Mouse (Mus musculus) midbrain, embryonic 15.5 days (tissue): Measurements from ENCODE around the gene Scaf4. TPM values are rescaled to one million over a fixed set of nuclear protein-coding genes. Genes with fewer than 3 reads are reported as not detected.

Experiments used
- ATAC-seq: fragments of 200-750 bp; cut with Nextera tagmentation; replicated peaks from 2 replicates; pipeline ENCODE4 v1.8.0; 2017; ENCODE audit warnings: moderate TSS enrichment
- H3K27ac ChIP-seq: fragments of 300-500 bp; sonication (generic); 2 replicates; pipeline ENCODE4 v1.5.1; 2015; ENCODE audit warnings: mild to moderate bottlenecking, inconsistent platforms
- H3K27me3 ChIP-seq: fragments of 300-500 bp; sonication (generic); replicated peaks from 2 replicates; pipeline ENCODE4 v1.6.1; 2015; ENCODE audit warnings: inconsistent platforms
- H3K36me3 ChIP-seq: fragments of 300-500 bp; sonication (generic); replicated peaks from 2 replicates; pipeline ENCODE4 v1.6.1; 2015; ENCODE audit warnings: inconsistent platforms
- H3K4me1 ChIP-seq: fragments of 300-500 bp; sonication (generic); 2 replicates; pipeline ENCODE4 v1.6.1; 2015; ENCODE audit warnings: inconsistent platforms
- H3K4me2 ChIP-seq: fragments of 300-500 bp; sonication (generic); 2 replicates; pipeline ENCODE4 v1.6.1; 2015; ENCODE audit warnings: inconsistent platforms, mild to moderate bottlenecking, moderate library complexity
- H3K4me3 ChIP-seq: fragments of 300-500 bp; sonication (generic); 2 replicates; pipeline ENCODE4 v1.5.1; 2015; ENCODE audit warnings: mild to moderate bottlenecking, inconsistent platforms
- H3K9ac ChIP-seq: fragments of 300-500 bp; sonication (generic); 2 replicates; pipeline ENCODE4 v1.6.1; 2015; ENCODE audit warnings: mild to moderate bottlenecking, inconsistent platforms
- H3K9me3 ChIP-seq: fragments of 300-500 bp; sonication (generic); 2 replicates; pipeline ENCODE4 v1.6.1; 2016; ENCODE audit warnings: inconsistent platforms
- WGBS: fragments of 180-500 bp; shearing (Covaris S2); methylation state at CpG from one replicate; pipeline ENCODE4 v1.1.7; 2015; ENCODE audit warnings: mixed read lengths; 5-methylcytosine and 5-hydroxymethylcytosine counted together
- polyA plus RNA-seq: library from polyadenylated mRNA; unstranded; fragments of >200 nt; fragmentation: Nextera tagmentation; extraction: Ambion mirVana; gene quantifications from 2 replicates; pipeline ENCODE4 v1.2.1, GENCODE M21; 2015

Gene Scaf4
- polyA plus RNA-seq, 1 experiment from 2014 or later: 30.1 TPM

DNA sequence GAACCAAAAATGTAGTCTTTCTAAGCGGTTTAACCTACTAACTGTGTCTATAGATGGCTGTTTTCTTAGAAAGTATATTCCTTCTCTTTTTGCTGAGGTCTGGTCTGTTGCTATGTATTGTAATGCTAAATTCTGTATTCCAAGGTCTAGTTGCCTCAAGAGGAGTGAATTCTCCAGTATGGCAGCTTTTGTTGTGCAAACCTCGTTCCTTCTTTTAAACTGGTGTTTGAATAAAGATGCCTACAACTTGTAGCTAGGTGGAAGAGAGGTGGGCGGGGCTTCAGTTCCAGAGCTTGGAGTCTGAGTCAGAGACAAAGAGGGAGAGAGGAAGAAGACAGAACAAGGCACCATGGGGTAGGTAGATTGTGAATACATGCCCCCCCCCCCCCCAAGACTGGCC is 25.5 kb upstream of the Scaf4 start:
- Histone ChIP-seq H3K27me3 (no peaks in the 10 kb centered on the region), H3K4me2 (no peak overlapping the region), H3K4me3 (no peak overlapping the region), H3K9ac (no peak overlapping the region), H3K9me3 (no peaks in the 10 kb centered on the region), H3K4me1 (no peaks in the 10 kb centered on the region), H3K27ac (no peak overlapping the region), H3K36me3 (no peaks in the 10 kb centered on the region)
- WGBS: 37% methylated on average over 3 of the region's 3 CpGs
- no peak for ATAC-seq

DNA sequence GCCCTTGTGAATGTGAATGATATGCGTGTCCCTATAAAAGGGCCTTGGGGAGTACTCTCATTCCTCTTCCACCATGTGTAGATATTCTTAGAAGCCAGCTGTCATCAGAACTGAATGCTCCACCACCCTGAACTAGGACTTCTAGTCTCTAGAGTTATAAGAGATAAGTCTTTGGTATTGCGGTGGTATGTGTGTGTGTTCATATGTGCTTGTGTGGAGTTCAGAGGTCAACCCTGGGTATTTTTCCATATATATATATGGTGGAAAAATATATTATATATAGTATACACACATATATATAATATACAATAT is 19.6 kb upstream of the Scaf4 start:
- Histone ChIP-seq H3K4me2 (no peak overlapping the region), H3K36me3 (no peaks in the 10 kb centered on the region), H3K27ac (no peak overlapping the region), H3K4me3 (no peak overlapping the region), H3K9ac (no peak overlapping the region), H3K9me3 (no peaks in the 10 kb centered on the region), H3K27me3 (no peaks in the 10 kb centered on the region), H3K4me1 (peaks cover under 1% of the 10 kb centered on the region; the same call in 1 of the 2 replicates)
- ATAC-seq: no peak
- 88% methylated on average over 2 of the region's 2 CpGs for WGBS

DNA sequence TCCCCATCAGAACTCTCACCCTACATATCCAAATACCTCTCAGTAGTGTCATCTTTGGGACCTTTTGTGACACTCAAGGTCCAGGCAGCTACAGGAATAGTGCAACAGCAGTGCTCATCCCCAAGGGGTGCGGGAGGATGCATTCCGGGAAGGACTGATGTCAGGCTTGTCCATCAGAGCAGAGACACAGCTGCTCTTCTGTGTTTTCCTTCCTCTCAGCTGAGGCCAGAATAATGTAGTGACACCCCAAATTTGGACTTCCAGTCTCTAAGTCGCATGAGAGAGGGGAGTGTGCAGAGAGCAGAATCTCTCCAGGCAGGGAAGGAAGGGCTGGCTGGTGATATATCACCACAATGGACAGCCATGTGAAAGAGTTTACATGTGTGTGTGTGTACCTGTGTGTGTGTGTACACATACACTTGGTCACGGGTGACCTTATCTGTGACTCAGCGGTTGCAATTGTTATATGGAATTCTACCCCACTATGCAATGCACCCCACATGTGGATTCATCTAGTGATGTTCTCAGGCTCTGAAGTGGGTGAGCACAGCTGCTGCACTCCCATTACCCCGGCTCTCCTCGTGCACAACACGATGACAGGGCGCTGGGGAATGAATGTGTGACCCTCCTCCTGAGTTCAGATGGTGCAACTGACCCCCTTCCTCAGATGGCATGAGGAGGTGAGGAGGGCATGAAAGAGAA is 19.1 kb upstream of the Scaf4 start:
- Histone ChIP-seq H3K9me3 (no peaks in the 10 kb centered on the region), H3K4me1 (peaks cover 6% of the 10 kb centered on the region), H3K27me3 (no peaks in the 10 kb centered on the region), H3K9ac (no peak overlapping the region), H3K4me2 (no peak overlapping the region), H3K36me3 (no peaks in the 10 kb centered on the region), H3K27ac (no peak overlapping the region), H3K4me3 (no peak overlapping the region)
- 83% methylated on average over 9 of the region's 9 CpGs for WGBS
- ATAC-seq: no peak

DNA sequence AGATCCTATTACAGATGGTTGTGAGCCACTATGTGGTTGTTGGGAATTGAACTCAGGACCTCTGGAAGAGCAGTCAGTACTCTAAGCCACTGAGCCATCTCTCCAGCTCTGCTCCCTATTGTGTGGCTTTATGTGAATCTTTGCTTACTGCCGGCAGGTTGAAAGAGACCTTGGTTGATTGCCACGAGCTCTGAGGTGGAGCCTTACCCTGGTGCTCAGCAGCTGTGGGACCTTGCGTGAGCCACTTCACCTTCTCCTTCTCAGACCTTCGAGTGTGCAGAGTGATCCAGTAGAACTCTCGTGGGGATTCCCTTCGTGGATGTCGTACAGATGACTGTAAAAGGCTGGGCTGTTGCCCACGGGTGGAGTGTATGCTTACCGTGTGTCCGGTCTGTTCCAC is 17.4 kb upstream of the Scaf4 start:
- no peak overlapping the region for H3K27ac ChIP-seq
- no peak overlapping the region for H3K4me2 ChIP-seq
- no peak for ATAC-seq
- H3K9ac ChIP-seq: no peak overlapping the region
- H3K4me1 ChIP-seq: peaks cover 13% of the 10 kb centered on the region
- no peaks in the 10 kb centered on the region for H3K27me3 ChIP-seq
- H3K4me3 ChIP-seq: no peak overlapping the region
- no peaks in the 10 kb centered on the region for H3K9me3 ChIP-seq
- 84% methylated on average over 10 of the region's 10 CpGs for WGBS
- H3K36me3 ChIP-seq: no peaks in the 10 kb centered on the region

DNA sequence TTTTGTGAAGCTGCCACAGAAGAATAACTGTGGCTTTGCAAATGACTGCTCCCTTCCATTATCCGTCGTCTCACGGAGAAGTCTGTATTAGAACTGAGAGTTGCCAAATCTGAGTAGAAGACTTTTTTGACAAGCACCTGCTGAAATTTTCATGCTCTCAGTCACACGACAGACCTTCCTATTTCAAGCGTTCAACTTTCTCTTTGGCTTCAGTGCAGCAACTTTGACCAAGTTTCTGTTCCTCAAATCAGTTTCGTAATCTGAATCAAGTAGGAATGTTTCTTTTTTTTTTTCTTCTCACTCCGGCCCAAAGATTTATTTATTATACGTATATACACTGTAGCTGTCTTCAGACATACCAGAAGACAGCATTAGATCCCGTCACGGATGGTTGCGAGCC is 16.6 kb upstream of the Scaf4 start:
- Histone ChIP-seq H3K9ac (no peak overlapping the region), H3K4me2 (no peak overlapping the region), H3K4me3 (no peak overlapping the region), H3K27ac (no peak overlapping the region), H3K36me3 (no peaks in the 10 kb centered on the region), H3K27me3 (no peaks in the 10 kb centered on the region), H3K4me1 (peaks cover 13% of the 10 kb centered on the region), H3K9me3 (no peaks in the 10 kb centered on the region)
- WGBS: 93% methylated on average over 11 of the region's 11 CpGs
- ATAC-seq: no peak

DNA sequence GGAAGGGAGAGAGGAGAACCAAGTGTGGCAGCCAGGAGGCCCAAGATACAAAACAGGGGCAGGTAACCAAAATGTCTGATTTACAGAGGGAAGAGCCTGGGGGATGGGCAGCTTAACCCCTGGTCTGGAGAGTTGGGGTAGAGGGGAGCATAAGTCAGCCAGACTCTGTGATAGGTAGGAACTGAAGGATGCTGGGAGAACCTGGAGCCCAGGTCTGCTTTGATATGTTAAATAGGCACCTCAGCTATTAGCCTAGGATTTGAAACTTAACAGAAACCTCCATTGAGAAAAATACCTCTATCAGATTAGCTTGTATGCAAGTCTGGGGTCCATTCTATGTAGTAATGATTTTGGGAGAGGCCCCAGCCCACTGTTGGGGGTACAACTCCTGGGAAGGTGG is 15.3 kb upstream of the Scaf4 start:
- no peak for ATAC-seq
- H3K9ac ChIP-seq: no peak overlapping the region
- H3K4me2 ChIP-seq: no peak overlapping the region
- peaks cover 13% of the 10 kb centered on the region for H3K4me1 ChIP-seq
- no peak overlapping the region for H3K27ac ChIP-seq
- no peak overlapping the region for H3K4me3 ChIP-seq
- H3K36me3 ChIP-seq: no peaks in the 10 kb centered on the region
- no peaks in the 10 kb centered on the region for H3K9me3 ChIP-seq
- no peaks in the 10 kb centered on the region for H3K27me3 ChIP-seq

DNA sequence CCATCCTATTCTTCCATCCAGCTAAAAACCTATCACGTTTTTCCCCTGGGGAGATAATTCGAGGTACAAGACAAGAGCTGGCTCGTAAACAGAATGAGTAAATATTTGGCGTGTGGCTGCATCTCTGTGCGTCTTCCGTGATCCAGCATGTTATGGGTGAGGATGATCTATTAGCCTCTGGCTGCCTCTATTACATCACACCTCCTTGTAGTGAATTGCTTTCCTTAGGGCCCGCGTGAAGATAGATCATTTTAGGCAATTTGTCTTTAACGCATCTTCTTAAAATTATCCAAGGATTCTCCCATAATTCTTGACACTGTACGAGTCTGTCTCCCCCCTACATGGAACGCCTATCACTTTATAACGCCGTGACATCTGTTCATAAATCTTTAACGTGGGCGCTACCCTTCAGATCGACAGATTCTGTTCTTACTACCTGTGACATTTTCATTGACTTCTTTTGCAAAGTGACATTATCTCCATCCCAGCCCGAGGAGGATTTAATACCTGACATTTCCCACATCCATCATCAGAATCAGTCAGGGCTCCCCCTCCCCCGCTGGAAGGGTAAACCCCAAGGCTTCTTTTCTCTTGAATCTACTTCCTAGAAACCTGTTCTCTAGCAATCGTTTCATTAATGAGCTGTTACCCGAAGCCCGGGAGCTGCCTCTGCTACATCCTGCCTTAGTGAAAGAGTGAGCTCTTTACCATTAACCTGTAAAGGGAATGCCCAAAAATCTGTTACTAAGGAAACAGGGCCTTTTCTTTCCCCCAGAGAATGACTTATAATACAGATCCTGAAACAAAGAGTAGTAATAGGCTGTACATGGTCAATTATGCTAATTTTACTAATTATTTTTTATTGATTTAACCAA is 14.4 kb upstream of the Scaf4 start:
- Histone ChIP-seq H3K9me3 (no peaks in the 10 kb centered on the region), H3K4me3 (no peak overlapping the region; the same call in 1 of the 2 replicates), H3K4me2 (peak overlapping the region; percentile 38), H3K9ac (no peak overlapping the region), H3K4me1 (peaks cover 13% of the 10 kb centered on the region), H3K27ac (peak overlapping the region; percentile 25; the same call in 1 of the 2 replicates), H3K27me3 (no peaks in the 10 kb centered on the region), H3K36me3 (no peaks in the 10 kb centered on the region)
- 10% methylated on average over 21 of the region's 21 CpGs for WGBS
- ATAC-seq: peak; percentile 59

DNA sequence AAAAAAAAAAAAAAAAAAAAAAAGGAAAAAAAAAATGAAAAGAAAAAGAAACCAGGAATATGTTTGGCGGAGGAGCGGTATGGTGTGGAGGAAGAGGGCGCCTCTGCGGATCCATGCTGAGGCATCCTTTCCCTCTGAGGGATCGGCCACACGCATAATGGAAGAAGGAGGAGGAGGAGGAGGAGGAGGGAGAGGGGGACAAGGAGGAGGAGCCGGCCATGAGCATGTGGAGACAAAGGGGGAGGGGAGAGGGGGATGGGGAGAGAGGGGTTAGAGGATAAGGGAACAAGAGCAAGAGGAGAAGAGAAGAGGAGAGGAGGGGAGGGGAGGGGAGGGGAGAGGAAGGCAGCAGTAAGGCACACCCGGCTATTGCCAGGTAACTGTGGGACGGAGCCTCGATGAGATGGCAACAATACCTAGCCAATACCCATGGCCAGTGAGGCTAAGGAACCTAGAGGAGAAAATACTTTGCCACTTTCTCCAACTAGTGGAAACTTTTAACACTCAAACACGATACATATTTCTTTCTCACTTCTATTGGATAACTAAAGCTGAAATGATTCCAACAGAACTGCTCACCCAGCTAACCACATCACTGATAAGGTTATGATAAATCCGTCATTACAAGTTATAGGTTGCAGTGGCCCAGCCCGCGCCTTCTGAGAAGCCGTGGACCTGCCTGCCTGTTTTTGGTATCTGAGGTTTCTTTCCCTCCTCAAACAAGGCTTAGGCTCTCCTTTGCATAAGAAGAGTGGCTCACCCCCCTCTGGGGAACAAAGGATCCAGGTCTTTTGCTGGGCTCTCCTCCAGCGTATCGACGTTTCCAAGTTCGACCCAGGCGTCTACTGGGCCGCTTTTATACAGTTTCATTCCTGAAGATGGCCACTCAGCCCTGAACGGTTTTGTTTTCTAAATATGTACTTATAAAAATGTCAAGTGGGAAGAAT is 13.4 kb upstream of the Scaf4 start:
- ATAC-seq: no peak
- Histone ChIP-seq H3K36me3 (no peaks in the 10 kb centered on the region), H3K4me3 (no peak overlapping the region; the same call in 1 of the 2 replicates), H3K9ac (no peak overlapping the region), H3K27ac (no peak overlapping the region), H3K4me2 (peak overlapping the region; percentile 38), H3K27me3 (no peaks in the 10 kb centered on the region), H3K4me1 (peaks cover 13% of the 10 kb centered on the region), H3K9me3 (no peaks in the 10 kb centered on the region)
- WGBS: 13% methylated on average over 21 of the region's 22 CpGs

DNA sequence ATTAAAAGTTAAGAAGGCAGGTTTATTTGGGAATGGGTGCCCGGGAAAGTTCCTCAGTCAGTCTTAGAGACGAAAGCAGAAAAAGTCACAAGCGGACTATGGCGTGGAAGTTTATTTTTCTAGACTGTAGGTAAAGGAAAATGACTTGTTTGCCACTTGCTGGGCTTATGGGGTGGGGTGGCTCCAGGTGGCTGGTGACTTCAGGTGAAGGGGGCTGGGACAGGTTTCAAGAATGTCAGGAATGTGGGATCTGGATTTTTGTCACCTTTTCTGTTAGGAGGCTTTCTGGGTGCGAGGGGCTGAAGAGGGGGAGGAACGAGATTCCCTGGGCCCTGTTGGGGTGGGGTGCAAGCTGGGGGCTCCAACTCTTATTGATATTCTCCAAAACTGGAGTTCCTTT is 7.4 kb upstream of the Scaf4 start:
- H3K27ac ChIP-seq: no peak overlapping the region
- H3K4me1 ChIP-seq: no peaks in the 10 kb centered on the region
- no peaks in the 10 kb centered on the region for H3K36me3 ChIP-seq
- H3K27me3 ChIP-seq: no peaks in the 10 kb centered on the region
- H3K4me3 ChIP-seq: no peak overlapping the region
- no peak overlapping the region for H3K9ac ChIP-seq
- no peaks in the 10 kb centered on the region for H3K9me3 ChIP-seq
- ATAC-seq: no peak
- 59% methylated on average over 6 of the region's 6 CpGs for WGBS
- no peak overlapping the region for H3K4me2 ChIP-seq

DNA sequence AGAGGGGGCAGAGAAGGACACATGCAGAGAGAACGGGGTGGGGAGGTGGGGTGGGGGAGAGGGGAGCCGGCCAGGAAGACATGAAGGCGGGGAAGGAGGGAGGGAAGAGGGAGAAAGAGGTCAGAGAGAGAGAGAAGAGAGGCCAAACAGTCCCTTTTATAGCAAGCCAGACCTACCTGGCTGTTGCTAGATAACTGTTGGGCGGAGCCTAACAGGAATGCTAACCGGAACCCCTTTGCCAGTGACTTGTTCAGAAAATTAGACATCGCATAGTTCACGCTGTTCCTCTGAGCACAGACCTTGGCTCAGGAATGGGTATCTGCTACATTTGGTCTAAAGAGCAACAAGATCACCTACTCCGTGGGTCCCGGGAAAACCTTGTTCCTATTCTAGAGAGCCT is 6.7 kb upstream of the Scaf4 start:
- Histone ChIP-seq H3K27ac (no peak overlapping the region), H3K4me3 (no peak overlapping the region), H3K27me3 (no peaks in the 10 kb centered on the region), H3K4me2 (no peak overlapping the region), H3K9me3 (no peaks in the 10 kb centered on the region), H3K4me1 (no peaks in the 10 kb centered on the region), H3K36me3 (no peaks in the 10 kb centered on the region), H3K9ac (no peak overlapping the region)
- no peak for ATAC-seq
- WGBS: 69% methylated on average over 9 of the region's 9 CpGs

DNA sequence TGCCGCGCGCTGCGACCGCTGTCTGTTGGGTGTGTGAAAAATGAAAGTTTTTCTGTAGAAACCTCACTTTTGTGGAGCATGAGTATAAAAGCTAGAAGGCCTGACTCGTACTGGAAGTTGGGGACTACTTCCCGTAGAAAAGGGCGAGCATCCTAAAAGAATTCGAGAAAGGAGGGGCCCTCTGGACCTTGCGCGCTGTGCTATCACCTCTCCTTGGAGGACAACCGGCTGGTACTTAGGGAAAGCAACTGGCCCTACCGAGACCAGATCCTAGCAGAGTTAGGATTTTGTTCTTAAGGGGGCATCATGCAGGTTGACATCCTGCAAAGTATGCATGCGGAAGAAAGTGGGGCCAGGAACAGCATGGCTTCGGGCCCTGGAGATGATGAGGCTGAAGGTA is 613 bp upstream of the Scaf4 start:
- Histone ChIP-seq H3K27ac (0 out of 2 replicates have a peak overlapping the region, but pooled peaks have one; percentile 92), H3K36me3 (no peaks in the 10 kb centered on the region), H3K9ac (peak overlapping the region; percentile 87; the same call in 1 of the 2 replicates), H3K4me2 (peak overlapping the region; percentile 90), H3K9me3 (no peaks in the 10 kb centered on the region), H3K27me3 (no peaks in the 10 kb centered on the region; the same call in 1 of the 2 replicates), H3K4me3 (peak overlapping the region; percentile 88), H3K4me1 (peaks cover 40% of the 10 kb centered on the region)
- 5% methylated on average over 15 of the region's 15 CpGs for WGBS
- ATAC-seq: peak; percentile 7; the same call in 1 of the 2 replicates
